Mouse (Mus musculus): ENCODE results near the gene Cttnbp2.
A peak's percentile ranks its signal among the peaks of the same experiment; 100 is the strongest.

Gene Cttnbp2

GRCm38 (mm10) chr6:18514480-18515352 lies at the start of gene Cttnbp2:
Gene Cttnbp2 (minus strand): TSS chr6:18514843.
- DNase-seq: peak; percentile 72 to 82

GRCm38 (mm10) chr6:18559019-18559418 lies 44.4 kb upstream of the Cttnbp2 start:
- no peak for DNase-seq

GRCm38 (mm10) chr6:18547516-18548465 lies 33.1 kb upstream of the Cttnbp2 start:
- DNase-seq: no peak

GRCm38 (mm10) chr6:18543878-18544277 lies 29.2 kb upstream of the Cttnbp2 start:
- no peak for DNase-seq

- DNase-seq: no peak
Observed at GRCm38 (mm10) chr6:18540396-18540795, 25.8 kb upstream of the Cttnbp2 start.

GRCm38 (mm10) chr6:18530394-18530793 lies 15.8 kb upstream of the Cttnbp2 start:
- no peak for DNase-seq

- DNase-seq: no peak
Observed at GRCm38 (mm10) chr6:18517626-18518025, 3.0 kb upstream of the Cttnbp2 start.

- DNase-seq: peak; percentile 46 to 57
Observed at GRCm38 (mm10) chr6:18513611-18514473, 801 bp downstream of the Cttnbp2 start.

- no peak for DNase-seq
Observed at GRCm38 (mm10) chr6:18511886-18512285, 2.8 kb downstream of the Cttnbp2 start.

- DNase-seq: no peak
Observed at GRCm38 (mm10) chr6:18508036-18508435, 6.6 kb downstream of the Cttnbp2 start.

GRCm38 (mm10) chr6:18499833-18500232 lies 14.8 kb downstream of the Cttnbp2 start:
- no peak for DNase-seq

GRCm38 (mm10) chr6:18492977-18493376 lies 21.7 kb downstream of the Cttnbp2 start:
- DNase-seq: no peak

GRCm38 (mm10) chr6:18492248-18492901 lies 22.3 kb downstream of the Cttnbp2 start:
- DNase-seq: no peak

- DNase-seq: no peak
Observed at GRCm38 (mm10) chr6:18485087-18485486, 29.6 kb downstream of the Cttnbp2 start.

GRCm38 (mm10) chr6:18484061-18484460 lies 30.6 kb downstream of the Cttnbp2 start:
- DNase-seq: no peak

GRCm38 (mm10) chr6:18482546-18482945 lies 32.1 kb downstream of the Cttnbp2 start:
- no peak for DNase-seq

GRCm38 (mm10) chr6:18481781-18482180 lies 32.9 kb downstream of the Cttnbp2 start:
- no peak for DNase-seq

GRCm38 (mm10) chr6:18477313-18477930 lies 37.2 kb downstream of the Cttnbp2 start:
- no peak for DNase-seq

- no peak for DNase-seq
Observed at GRCm38 (mm10) chr6:18474983-18475382, 39.7 kb downstream of the Cttnbp2 start.

- no peak for DNase-seq
Observed at GRCm38 (mm10) chr6:18474541-18474940, 40.1 kb downstream of the Cttnbp2 start.

- no peak for DNase-seq
Observed at GRCm38 (mm10) chr6:18469206-18469605, 45.4 kb downstream of the Cttnbp2 start.

Data from cerebellum, postnatal 25 days (tissue).